Mouse (Mus musculus) heart, embryonic 13.5 days (tissue): ENCODE measurements at regions not wholly inside any gene's neighbourhood (a gene's known extent, or its start where the extent isn't known, plus 50 kb on each side); places are given as distances from the start of the nearest gene placed in this dataset.

Experiments used
- ATAC-seq: fragments of 200-750 bp; cut with Nextera tagmentation; 2 replicates; pipeline ENCODE4 v1.8.0; 2017; ENCODE audit warnings: moderate TSS enrichment; ENCODE audit not compliant: insufficient number of reproducible peaks, low FRiP score, low TSS enrichment; ENCODE audit errors: extremely low read depth
- H3K27ac ChIP-seq: fragments of 300-500 bp; sonication (generic); replicated peaks from 2 replicates; pipeline ENCODE4 v1.5.1; 2015; ENCODE audit warnings: moderate library complexity, mild to moderate bottlenecking, inconsistent platforms
- H3K27me3 ChIP-seq: fragments of 300-500 bp; sonication (generic); replicated peaks from 2 replicates; pipeline ENCODE4 v1.6.1; 2015; ENCODE audit warnings: mild to moderate bottlenecking, inconsistent platforms
- H3K36me3 ChIP-seq: fragments of 300-500 bp; sonication (generic); 2 replicates; pipeline ENCODE4 v1.6.1; 2015; ENCODE audit warnings: mild to moderate bottlenecking, inconsistent platforms
- H3K4me1 ChIP-seq: fragments of 300-500 bp; sonication (generic); 2 replicates; pipeline ENCODE4 v1.6.1; 2015; ENCODE audit warnings: inconsistent platforms
- H3K4me2 ChIP-seq: fragments of 300-500 bp; sonication (generic); 2 replicates; pipeline ENCODE4 v1.6.1; 2015; ENCODE audit warnings: inconsistent platforms, mild to moderate bottlenecking, moderate library complexity
- H3K4me3 ChIP-seq: fragments of 300-500 bp; sonication (generic); 2 replicates; pipeline ENCODE4 v1.5.1; 2015; ENCODE audit warnings: moderate library complexity, mild to moderate bottlenecking, inconsistent platforms
- H3K9ac ChIP-seq: fragments of 300-500 bp; sonication (generic); 2 replicates; pipeline ENCODE4 v1.6.1; 2015; ENCODE audit warnings: inconsistent platforms, mild to moderate bottlenecking, moderate library complexity
- H3K9me3 ChIP-seq: fragments of 300-500 bp; sonication (generic); 2 replicates; pipeline ENCODE4 v1.6.1; 2016; ENCODE audit warnings: inconsistent platforms
- WGBS: fragments of 180-500 bp; shearing (Covaris S2); methylation state at CpG from one replicate; pipeline ENCODE4 v1.1.7; 2015; ENCODE audit warnings: mixed read lengths; 5-methylcytosine and 5-hydroxymethylcytosine counted together

GRCm38 (mm10) chr13:53553876-53554577, 81.2 kb upstream of the Msx2 start:
- no peak overlapping the region for H3K4me2 ChIP-seq
- no peaks in the 10 kb centered on the region for H3K27me3 ChIP-seq
- H3K4me1 ChIP-seq = no peaks in the 10 kb centered on the region
- no peaks in the 10 kb centered on the region for H3K36me3 ChIP-seq
- H3K4me3 ChIP-seq = no peak overlapping the region
- H3K27ac ChIP-seq = no peak overlapping the region
- no peak overlapping the region for H3K9ac ChIP-seq
- no peak for ATAC-seq
- WGBS = 54% methylated on average over 18 of the region's 18 CpGs
- no peaks in the 10 kb centered on the region for H3K9me3 ChIP-seq

GRCm38 (mm10) chr13:53553192-53553875, 80.5 kb upstream of the Msx2 start:
- Histone ChIP-seq H3K4me2 (no peak overlapping the region), H3K9me3 (no peaks in the 10 kb centered on the region), H3K36me3 (no peaks in the 10 kb centered on the region), H3K4me1 (0 out of 2 replicates have a peak, but pooled peaks cover 3% of the 10 kb centered on the region), H3K27ac (no peak overlapping the region), H3K4me3 (no peak overlapping the region), H3K27me3 (no peaks in the 10 kb centered on the region), H3K9ac (no peak overlapping the region)
- WGBS = 60% methylated on average over 13 of the region's 13 CpGs
- no peak for ATAC-seq

GRCm38 (mm10) chr13:53548396-53548795, 75.5 kb upstream of the Msx2 start:
- ATAC-seq = no peak

GRCm38 (mm10) chr13:53543291-53543690, 70.4 kb upstream of the Msx2 start:
- no peaks in the 10 kb centered on the region for H3K36me3 ChIP-seq
- WGBS = 52% methylated on average over 5 of the region's 5 CpGs
- H3K4me1 ChIP-seq = peaks cover 1% of the 10 kb centered on the region; the same call in 1 of the 2 replicates

More at GRCm38 (mm10) chr13:53548396-53548795, 75.5 kb upstream of the Msx2 start:
- no peaks in the 10 kb centered on the region for H3K27me3 ChIP-seq
- H3K4me3 ChIP-seq = no peak overlapping the region
- H3K9me3 ChIP-seq = no peaks in the 10 kb centered on the region
- no peak overlapping the region for H3K9ac ChIP-seq
- H3K36me3 ChIP-seq = no peaks in the 10 kb centered on the region
- no peak overlapping the region for H3K4me2 ChIP-seq
- 49% methylated on average over 11 of the region's 11 CpGs for WGBS
- peaks cover 4% of the 10 kb centered on the region; the same call in 1 of the 2 replicates for H3K4me1 ChIP-seq
- H3K27ac ChIP-seq = no peak overlapping the region

GRCm38 (mm10) chr13:53539797-53540196, 66.9 kb upstream of the Msx2 start:
- H3K9ac ChIP-seq = no peak overlapping the region
- no peaks in the 10 kb centered on the region for H3K4me1 ChIP-seq
- H3K27me3 ChIP-seq = no peaks in the 10 kb centered on the region
- no peak for ATAC-seq
- no peak overlapping the region for H3K27ac ChIP-seq
- WGBS = 73% methylated on average over 5 of the region's 5 CpGs
- no peak overlapping the region for H3K4me3 ChIP-seq
- no peaks in the 10 kb centered on the region for H3K36me3 ChIP-seq
- no peak overlapping the region for H3K4me2 ChIP-seq
- H3K9me3 ChIP-seq = no peaks in the 10 kb centered on the region

More at GRCm38 (mm10) chr13:53543291-53543690, 70.4 kb upstream of the Msx2 start:
- H3K4me2 ChIP-seq = no peak overlapping the region
- H3K9ac ChIP-seq = no peak overlapping the region
- H3K9me3 ChIP-seq = no peaks in the 10 kb centered on the region
- no peak for ATAC-seq
- no peak overlapping the region for H3K27ac ChIP-seq
- H3K27me3 ChIP-seq = no peaks in the 10 kb centered on the region
- H3K4me3 ChIP-seq = no peak overlapping the region

- H3K36me3 ChIP-seq = no peaks in the 10 kb centered on the region
- ATAC-seq = no peak
Observed at GRCm38 (mm10) chr13:53537937-53538336, 65.1 kb upstream of the Msx2 start.

GRCm38 (mm10) chr13:53535781-53536425, 63.0 kb upstream of the Msx2 start:
- Histone ChIP-seq H3K9ac (no peak overlapping the region), H3K27me3 (no peaks in the 10 kb centered on the region), H3K4me2 (no peak overlapping the region), H3K9me3 (no peaks in the 10 kb centered on the region), H3K36me3 (no peaks in the 10 kb centered on the region), H3K4me1 (no peaks in the 10 kb centered on the region), H3K27ac (no peak overlapping the region), H3K4me3 (no peak overlapping the region)
- no peak for ATAC-seq
- 78% methylated on average over 10 of the region's 10 CpGs for WGBS

More at GRCm38 (mm10) chr13:53537937-53538336, 65.1 kb upstream of the Msx2 start:
- Histone ChIP-seq H3K27ac (no peak overlapping the region), H3K4me2 (no peak overlapping the region), H3K9me3 (no peaks in the 10 kb centered on the region), H3K27me3 (no peaks in the 10 kb centered on the region), H3K9ac (no peak overlapping the region), H3K4me3 (no peak overlapping the region), H3K4me1 (no peaks in the 10 kb centered on the region)
- WGBS = 81% methylated on average over 6 of the region's 6 CpGs

GRCm38 (mm10) chr13:53533738-53534137, 60.9 kb upstream of the Msx2 start:
- Histone ChIP-seq H3K27ac (no peak overlapping the region), H3K4me2 (no peak overlapping the region), H3K27me3 (no peaks in the 10 kb centered on the region), H3K36me3 (no peaks in the 10 kb centered on the region), H3K9ac (no peak overlapping the region), H3K4me3 (no peak overlapping the region), H3K4me1 (no peaks in the 10 kb centered on the region), H3K9me3 (no peaks in the 10 kb centered on the region)
- WGBS = 41% methylated on average over 8 of the region's 8 CpGs
- no peak for ATAC-seq

- H3K36me3 ChIP-seq = no peaks in the 10 kb centered on the region
- H3K4me2 ChIP-seq = 0 out of 2 replicates have a peak overlapping the region, but pooled peaks have one; percentile 6
- H3K4me1 ChIP-seq = peaks cover 33% of the 10 kb centered on the region
- 33% methylated on average over 9 of the region's 9 CpGs for WGBS
- H3K27me3 ChIP-seq = peaks cover 5% of the 10 kb centered on the region; the same call in 1 of the 2 replicates
- H3K27ac ChIP-seq = 0 out of 2 replicates have a peak overlapping the region, but pooled peaks have one; percentile 15
- no peak overlapping the region for H3K4me3 ChIP-seq
- H3K9me3 ChIP-seq = no peaks in the 10 kb centered on the region
- H3K9ac ChIP-seq = no peak overlapping the region; the same call in 1 of the 2 replicates
- no peak; the same call in 1 of the 2 replicates for ATAC-seq
Observed at GRCm38 (mm10) chr13:53526880-53527279, 54.0 kb upstream of the Msx2 start.

GRCm38 (mm10) chr13:53522807-53523206, 49.9 kb upstream of the Msx2 start:
- 28% methylated on average over 5 of the region's 5 CpGs for WGBS
- ATAC-seq = no peak

More at GRCm38 (mm10) chr13:53522807-53523206, 49.9 kb upstream of the Msx2 start:
- H3K9ac ChIP-seq = no peak overlapping the region
- no peak overlapping the region for H3K4me3 ChIP-seq
- no peaks in the 10 kb centered on the region for H3K9me3 ChIP-seq
- H3K36me3 ChIP-seq = no peaks in the 10 kb centered on the region
- H3K4me2 ChIP-seq = no peak overlapping the region
- H3K27ac ChIP-seq = no peak overlapping the region
- H3K27me3 ChIP-seq = no peaks in the 10 kb centered on the region
- peaks cover 48% of the 10 kb centered on the region for H3K4me1 ChIP-seq
